Mouse (Mus musculus) left cerebral cortex, adult 8-10 months (tissue): Measurements from ENCODE around the gene Dock4. TPM values are rescaled to one million over a fixed set of nuclear protein-coding genes. Genes with fewer than 3 reads are reported as not detected.

Experiments
- DNase-seq, 2 experiments: peaks; one replicate each; pipeline ENCODE4 v3.0.0; 2022; ENCODE audit warnings: low spot score in 2 of 2
- total RNA-seq, 4 experiments: library from RNA; stranded (reverse); gene quantifications; 2 replicates each; pipeline ENCODE4 v1.2.4; 2022

Dock4 gene
- total RNA-seq, 4 experiments from 2014 or later = 81.2 to 91.5 (median 85.3) TPM

- DNase-seq = no peak
These were observed 62.2 kb downstream of the Dock4 start for GRCm38 (mm10) chr12:40507823-40508390.

- no peak for DNase-seq
These were observed 62.7 kb downstream of the Dock4 start for GRCm38 (mm10) chr12:40508416-40508815.

GRCm38 (mm10) chr12:40511643-40512369, 66.1 kb downstream of the Dock4 start:
- DNase-seq = no peak

GRCm38 (mm10) chr12:40512370-40512693, 66.6 kb downstream of the Dock4 start:
- DNase-seq = no peak

GRCm38 (mm10) chr12:40512994-40513393, 67.2 kb downstream of the Dock4 start:
- DNase-seq = no peak

GRCm38 (mm10) chr12:40514021-40514420, 68.3 kb downstream of the Dock4 start:
- no peak for DNase-seq

GRCm38 (mm10) chr12:40522468-40522867, 76.7 kb downstream of the Dock4 start:
- DNase-seq = no peak

- no peak for DNase-seq
These were observed 77.3 kb downstream of the Dock4 start for GRCm38 (mm10) chr12:40523020-40523419.

- no peak for DNase-seq
These were observed 79.3 kb downstream of the Dock4 start for GRCm38 (mm10) chr12:40525045-40525444.

GRCm38 (mm10) chr12:40535655-40536618, 90.2 kb downstream of the Dock4 start:
- no peak for DNase-seq

- DNase-seq = no peak
These were observed 92.1 kb downstream of the Dock4 start for GRCm38 (mm10) chr12:40537826-40538225.

- no peak for DNase-seq
These were observed 92.6 kb downstream of the Dock4 start for GRCm38 (mm10) chr12:40538318-40538717.

- DNase-seq = no peak
These were observed 93.0 kb downstream of the Dock4 start for GRCm38 (mm10) chr12:40538780-40539179.

GRCm38 (mm10) chr12:40544273-40544672, 98.5 kb downstream of the Dock4 start:
- DNase-seq = no peak

GRCm38 (mm10) chr12:40546827-40547226, 101.1 kb downstream of the Dock4 start:
- DNase-seq = no peak

GRCm38 (mm10) chr12:40551317-40551716, 105.6 kb downstream of the Dock4 start:
- no peak for DNase-seq

GRCm38 (mm10) chr12:40552201-40552600, 106.4 kb downstream of the Dock4 start:
- no peak for DNase-seq

GRCm38 (mm10) chr12:40553929-40554328, 108.2 kb downstream of the Dock4 start:
- no peak for DNase-seq

- no peak for DNase-seq
These were observed 109.3 kb downstream of the Dock4 start for GRCm38 (mm10) chr12:40554941-40555511.

- no peak for DNase-seq
These were observed 112.8 kb downstream of the Dock4 start for GRCm38 (mm10) chr12:40558600-40558999.

- no peak for DNase-seq
These were observed 113.4 kb downstream of the Dock4 start for GRCm38 (mm10) chr12:40559103-40559502.

- DNase-seq = no peak
These were observed 118.0 kb downstream of the Dock4 start for GRCm38 (mm10) chr12:40563703-40564102.
